Mouse (Mus musculus): ENCODE results near the gene Hoxd3.

The Hoxd3 gene

DNA sequence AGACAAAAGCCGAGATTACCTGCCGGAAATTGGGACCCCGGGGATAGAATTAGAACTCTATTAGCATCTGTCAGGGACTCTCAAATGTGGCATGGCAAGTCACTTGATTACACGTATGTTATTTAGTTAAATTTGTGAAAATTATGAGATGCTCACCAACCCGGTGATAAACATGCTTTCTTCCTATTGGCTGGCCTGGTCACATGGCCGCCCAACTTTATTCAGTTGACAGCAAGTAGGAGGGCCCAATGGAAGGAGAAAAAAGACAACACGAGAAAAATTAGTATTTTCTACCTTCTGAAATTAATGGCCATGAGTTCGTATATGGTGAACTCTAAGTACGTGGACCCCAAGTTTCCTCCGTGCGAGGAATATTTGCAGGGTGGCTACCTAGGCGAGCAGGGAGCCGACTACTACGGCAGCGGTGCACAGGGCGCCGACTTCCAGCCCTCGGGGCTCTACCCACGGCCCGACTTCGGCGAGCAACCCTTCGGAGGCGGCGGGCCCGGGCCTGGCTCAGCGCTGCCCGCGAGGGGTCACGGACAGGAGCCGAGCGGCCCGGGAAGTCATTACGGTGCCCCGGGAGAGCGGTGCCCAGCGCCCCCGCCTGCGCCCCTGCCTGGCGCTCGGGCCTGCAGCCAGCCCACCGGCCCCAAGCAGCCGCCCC lies 15.4 kb downstream of the Hoxd3 start:
- no peak for DNase-seq (ENCODE audit: low spot score in 2 of 2)

DNA sequence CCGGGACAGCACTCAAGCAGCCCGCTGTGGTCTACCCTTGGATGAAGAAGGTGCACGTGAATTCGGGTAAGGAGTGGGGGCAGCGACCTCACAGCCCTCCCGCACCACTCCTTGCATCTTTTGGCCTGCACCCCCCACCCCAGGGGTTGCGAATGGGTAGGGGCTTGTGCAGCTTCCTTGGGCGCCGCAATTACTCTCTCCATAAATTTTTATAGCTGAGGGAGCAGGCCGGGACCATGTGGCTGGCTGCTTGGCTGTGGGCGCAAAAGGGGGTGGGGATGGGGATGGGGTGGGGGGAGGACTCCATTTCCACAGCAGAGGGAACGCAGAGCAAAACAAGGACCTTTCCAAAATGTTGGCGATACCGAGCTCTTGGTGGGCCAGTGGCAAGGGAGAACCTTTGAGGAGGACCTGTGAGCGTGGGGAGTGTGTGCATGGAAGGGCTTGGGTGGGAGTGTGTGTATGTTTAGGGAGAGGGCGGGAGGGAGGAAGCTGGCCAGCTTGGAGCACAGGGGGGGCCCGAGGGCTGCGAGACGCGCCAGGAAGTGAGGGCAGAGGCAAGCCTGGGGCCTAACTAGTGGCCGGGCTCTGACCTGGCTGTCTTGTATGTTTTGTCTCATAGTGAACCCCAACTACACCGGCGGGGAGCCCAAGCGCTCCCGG lies 16.0 kb downstream of the Hoxd3 start:
- no peak for DNase-seq (ENCODE audit: low spot score in 2 of 2)

DNA sequence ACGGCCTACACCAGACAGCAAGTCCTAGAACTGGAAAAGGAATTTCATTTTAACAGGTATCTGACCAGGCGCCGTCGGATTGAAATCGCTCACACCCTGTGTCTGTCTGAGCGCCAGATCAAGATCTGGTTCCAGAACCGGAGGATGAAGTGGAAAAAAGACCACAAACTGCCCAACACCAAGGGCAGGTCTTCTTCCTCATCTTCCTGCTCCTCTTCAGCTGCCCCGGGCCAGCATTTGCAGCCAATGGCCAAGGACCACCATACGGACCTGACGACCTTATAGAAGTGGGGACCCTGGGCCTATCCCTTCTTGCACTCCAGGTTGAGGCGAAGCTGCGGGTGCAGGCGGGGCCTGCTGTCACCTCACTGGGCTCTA lies 16.6 kb downstream of the Hoxd3 start:
- no peak for DNase-seq (ENCODE audit: low spot score in 2 of 2)

DNA sequence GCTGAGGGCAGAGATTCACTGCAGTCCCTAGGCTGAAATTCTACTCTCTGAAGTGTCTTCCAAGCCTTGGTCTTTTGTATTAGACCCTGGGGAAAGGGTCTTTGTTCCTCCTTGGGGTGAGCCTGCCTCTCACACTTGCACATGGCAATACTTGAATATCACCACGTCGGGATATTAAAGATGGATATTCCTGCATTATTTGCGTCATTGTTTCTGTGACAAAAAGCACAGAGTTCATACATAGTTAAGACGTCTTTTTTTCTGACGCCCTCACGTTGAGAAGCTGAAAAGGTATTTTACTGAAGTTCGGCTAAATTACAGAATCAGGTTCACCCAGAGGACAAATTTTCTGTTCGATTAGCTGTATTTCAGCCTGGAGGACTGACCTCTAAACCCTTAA lies 18.6 kb downstream of the Hoxd3 start:
- DNase-seq (ENCODE audit: low spot score in 2 of 2), result no peak

DNA sequence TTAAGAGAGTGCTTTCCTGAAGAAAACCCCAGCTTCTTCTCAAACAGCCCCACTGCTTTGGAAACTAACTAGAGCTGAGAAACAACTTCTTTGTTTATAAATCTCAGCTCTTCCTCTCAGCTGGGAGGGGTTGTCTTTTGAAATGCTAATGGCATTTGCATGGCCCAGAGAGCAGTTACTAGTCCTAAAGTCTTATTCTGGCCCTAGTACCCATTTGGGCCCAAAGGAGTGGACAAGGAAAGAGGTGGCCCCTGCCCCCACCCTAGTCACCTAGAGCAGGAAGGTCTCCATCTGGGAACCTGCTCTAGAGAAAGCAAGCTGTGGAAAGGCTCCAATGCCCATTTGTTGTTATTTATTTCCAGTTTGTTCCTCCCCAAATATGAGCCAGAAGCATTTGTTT lies 19.3 kb downstream of the Hoxd3 start:
- no peak for DNase-seq (ENCODE audit: low spot score in 2 of 2)

DNA sequence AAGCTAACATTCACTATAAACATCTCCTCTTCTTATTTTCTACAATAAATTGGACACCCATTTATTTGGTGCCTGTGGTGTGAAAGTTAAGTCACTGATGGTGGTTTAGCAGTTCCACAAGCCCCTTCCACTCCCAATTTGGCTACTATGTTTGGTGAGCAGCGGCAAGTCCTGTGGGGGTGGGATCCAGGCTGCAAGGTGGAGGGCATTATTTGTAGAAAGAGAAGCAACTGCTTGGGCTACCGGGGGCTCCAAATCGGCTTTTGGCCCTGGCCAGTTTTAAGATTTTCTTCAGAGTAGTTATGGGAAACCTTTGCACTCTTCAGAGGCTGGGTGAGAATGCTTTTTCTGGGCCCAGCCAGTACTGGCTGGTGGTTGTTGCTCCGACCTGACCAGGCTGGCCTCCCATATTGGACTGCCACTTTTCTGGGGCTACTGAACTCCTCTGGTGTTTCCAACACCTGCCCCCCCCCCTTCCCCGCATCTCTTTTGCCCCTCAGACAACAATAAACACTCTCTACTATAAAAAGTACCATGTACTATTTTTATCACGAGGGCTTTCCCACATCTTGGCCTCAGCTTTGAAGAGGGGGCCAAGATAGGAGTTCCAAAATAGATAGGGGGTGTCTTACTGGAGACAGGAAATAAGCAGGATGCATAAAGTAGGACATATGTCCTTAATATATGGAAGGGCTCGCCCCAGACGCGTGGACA lies 20.2 kb downstream of the Hoxd3 start:
- DNase-seq (ENCODE audit: low spot score in 2 of 2), result no peak

DNA sequence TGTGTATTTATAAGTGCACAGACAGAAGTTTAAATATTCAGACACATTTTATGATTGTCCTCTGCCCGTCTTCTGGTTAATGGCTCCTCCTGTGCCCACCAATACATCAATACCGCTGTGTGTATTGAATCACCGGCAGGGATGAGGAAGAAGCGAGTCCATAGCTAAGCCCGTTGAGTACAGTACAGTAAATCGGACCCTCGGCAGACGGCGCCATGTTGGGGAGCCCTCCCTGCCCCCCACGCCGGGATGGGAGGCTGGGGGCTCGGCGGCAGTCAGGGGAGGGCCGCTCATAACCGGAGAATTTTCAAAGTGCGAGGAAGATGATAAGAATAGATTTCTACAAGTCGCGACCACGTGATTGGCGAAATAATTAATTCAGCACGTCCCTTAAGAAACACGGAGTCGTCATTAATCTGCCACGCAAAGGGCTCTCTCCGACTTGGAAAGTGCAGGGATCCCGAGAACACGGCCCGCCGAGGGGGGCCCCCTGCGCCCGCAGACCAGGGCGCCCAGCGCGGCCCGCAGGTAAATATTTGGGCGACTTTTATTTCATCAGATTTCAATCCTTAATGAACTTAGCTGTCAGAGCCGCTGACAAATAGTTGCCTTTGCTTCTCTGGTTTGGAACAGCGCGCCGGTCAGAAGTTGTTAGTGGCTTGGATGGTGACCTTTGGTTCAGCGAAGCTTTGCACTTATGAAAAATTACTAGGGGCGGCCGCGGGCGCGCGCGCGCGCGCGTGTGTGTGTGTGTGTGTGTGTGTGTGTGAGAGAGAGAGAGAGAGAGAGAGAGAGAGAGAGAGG lies 21.0 kb downstream of the Hoxd3 start:
- DNase-seq (ENCODE audit: low spot score in 2 of 2), result no peak

DNA sequence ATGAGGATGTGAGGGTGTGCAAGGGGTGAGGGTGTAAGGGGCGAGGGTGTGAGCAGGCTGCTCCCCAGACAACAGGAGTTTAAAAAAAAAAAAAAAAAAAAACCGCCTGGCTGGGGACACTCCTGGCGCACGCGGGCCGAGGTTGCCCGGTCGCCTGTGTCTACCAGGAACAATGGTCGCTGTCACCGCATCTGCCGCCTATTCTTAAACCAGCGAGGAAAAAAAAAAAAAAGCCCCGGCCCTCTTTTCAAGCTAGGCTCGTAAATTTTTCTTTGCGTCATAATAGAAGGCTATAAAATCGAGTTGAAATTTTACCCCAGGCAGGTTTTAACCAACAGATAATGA lies 21.6 kb downstream of the Hoxd3 start:
- no peak for DNase-seq (ENCODE audit: low spot score in 2 of 2)

DNA sequence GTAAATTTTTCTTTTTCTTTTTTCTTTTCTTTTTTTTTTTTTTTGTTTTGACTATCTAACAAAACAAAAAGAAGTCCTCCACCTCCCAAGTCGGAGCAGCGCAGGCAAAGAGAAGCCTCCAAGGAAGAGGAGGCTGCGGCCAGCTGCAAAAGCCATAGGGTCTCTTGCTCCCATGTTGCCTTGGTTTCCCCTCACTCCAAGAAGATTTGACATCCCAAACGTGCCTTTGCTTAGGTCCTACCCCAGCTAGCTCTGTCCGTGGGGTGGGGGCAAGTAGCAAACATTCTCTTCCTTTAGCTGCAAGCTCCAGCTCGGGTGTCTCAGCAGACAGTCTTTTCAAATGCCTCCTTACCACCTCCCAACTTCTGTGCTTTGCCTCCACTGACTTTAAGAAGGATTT lies 22.0 kb downstream of the Hoxd3 start:
- no peak for DNase-seq (ENCODE audit: low spot score in 2 of 2)

DNA sequence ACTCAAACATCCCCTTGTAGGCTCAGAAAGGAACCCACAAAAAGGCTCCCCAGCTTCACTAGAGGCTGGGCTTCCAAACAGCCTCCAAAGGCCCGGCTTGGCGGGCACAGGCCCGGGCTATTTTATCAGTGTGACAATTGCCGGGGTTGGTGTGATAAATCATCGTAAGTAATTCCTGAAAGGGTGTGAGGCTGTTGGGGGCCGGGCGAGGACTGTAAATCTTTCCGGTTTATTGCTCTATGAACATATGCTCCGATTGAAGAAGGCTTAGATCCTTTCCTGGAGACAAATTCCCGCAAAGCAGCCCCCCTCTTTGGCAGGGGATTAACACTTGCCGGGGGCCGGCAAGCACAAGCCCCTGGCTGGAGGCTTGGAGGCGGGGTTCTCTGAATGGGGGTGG lies 22.7 kb downstream of the Hoxd3 start:
- no peak for DNase-seq (ENCODE audit: low spot score in 2 of 2)

DNA sequence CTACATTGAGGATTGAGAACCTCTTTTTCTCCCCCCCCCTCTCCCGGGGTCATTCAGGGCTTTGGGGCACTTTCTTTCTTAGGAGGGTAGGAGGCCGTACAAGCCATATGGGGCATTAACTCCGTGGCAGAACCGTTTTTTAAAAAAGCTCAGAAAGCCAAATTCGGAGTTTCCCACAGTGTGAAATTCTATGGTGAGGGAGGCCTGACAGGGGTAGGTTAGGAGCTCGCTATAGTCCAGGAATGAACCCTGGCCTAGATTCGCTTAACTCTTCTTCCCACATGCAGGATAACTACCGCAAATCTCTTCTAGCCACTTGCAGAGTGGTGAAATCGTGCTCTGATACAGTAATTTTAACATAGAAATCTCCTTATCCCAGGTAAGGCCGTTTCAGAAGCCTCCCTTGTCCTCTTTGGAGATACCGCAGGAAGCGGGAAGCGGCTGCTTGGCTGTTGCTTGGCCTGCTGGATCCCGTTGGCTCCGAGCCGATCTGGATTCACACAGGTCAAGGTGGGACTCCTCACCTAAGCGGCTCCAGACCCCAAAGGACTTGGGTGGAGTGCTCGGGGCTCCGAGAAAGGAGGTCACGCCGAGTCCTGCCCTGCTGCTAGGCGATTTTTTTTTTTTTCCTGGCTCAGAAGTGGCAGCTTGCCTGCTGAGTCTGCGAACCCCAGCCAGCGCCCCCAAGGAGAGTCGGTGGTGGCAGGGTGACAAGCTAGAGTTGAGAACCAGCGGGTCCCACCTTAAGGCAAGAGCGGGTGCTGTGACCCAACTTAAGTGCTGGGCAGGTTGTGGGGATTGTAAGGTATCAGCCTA lies 23.5 kb downstream of the Hoxd3 start:
- DNase-seq (ENCODE audit: low spot score in 2 of 2), result no peak

DNA sequence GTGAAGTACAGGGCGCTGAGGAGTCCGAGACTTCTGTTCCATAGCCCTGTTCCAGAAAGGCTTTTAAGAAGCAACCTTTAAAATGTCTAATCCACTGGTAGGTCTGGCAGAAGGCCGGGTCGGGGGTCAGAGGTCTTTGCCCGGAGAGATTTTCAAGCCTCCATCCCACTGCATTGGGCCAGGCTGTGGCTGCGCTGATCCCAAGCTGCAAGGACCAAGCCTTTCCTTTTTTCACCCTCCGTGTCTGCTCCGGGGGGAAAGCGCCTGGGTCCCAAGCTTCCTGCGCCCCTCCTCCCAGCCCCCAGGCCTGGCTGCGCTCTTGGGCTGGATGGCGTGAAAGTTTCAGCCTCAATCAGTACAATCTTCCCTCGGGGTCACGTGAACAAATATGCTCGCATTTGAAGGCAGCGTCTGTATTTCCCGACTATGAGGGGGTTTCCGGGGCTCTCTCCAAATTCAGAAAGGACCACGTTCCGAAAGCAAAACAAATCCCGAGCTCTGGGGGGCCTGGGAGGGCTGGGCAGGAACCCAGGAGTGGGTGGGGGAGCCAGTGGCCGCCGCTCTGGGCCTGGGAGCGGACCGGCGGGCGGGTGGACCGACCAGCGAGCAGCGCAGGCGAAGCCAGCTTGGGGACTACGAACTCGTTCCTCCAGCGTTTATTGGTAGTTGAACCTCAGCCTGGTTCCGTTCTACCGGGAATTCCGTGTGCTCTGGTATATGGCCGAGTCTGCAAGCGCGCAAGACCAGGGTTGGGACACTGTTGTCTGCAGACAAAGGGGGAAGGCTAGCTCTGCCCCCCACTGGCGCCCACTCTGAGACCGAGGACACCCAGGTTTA lies 24.3 kb downstream of the Hoxd3 start:
- no peak for DNase-seq (ENCODE audit: low spot score in 2 of 2)

DNA sequence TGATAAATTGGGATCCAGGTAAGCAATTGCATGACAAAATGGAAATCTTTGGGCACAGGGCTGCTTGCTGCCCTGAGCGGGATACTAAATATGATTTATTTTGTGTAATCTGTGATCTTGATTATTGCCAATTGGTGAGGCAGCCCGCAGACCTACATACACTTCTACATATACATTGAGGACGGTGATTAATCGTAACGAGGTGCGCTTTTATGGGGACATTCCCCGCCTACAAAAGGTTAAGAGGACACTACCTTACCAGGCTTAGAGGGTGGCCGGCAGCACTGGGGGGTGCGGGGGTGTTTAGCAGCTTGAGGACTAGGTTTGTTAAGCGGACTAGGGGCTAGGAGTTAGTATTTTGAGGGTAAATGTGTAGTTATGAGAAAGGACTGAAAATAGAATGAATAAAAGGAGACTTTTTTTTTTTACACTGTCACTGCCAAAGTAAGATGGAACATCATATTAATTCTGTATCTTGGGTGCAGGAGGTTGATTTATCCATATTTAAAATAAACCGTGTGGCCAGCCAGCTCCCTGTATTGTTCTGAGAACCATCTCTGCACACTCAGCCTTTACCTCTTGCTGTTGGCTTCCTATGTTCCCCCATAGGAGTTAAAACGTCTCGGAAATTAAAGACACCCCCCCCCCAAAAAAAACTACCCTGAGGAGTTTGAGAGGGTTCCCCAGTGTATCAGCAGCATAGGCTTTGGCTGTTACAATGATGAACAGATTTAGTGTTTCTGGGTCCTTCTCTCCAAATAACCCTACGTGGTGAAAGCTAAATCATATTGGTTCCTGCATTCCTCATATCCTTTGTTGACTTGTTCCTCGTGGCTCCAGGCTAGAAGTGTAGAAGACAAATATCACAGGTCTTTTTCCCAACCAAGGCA lies 25.2 kb downstream of the Hoxd3 start:
- DNase-seq (ENCODE audit: low spot score in 2 of 2), result no peak

DNA sequence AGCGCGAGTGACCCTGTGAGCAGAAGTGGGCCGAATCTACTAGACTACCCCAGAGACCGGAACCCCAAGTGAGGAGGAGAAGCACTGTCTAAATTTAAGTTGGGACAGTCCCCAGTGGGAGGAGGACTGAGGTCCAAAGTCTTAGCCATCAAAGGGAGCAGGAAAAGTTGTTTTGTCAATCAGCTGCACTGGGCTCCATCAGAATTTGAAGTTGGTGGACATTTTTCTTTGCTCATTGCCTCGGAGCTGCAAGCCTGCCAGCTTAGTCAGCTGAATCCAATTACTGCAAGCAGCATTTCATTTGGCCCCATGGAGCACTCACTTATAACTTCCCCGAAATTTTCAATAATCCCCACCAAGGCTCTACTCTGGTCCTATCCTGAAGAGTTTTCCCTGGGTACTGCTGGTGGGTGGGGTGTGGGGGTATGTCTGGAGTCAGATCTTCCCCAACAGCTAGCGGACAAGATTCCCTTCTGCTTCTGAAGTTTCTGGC lies 25.9 kb downstream of the Hoxd3 start:
- no peak for DNase-seq (ENCODE audit: low spot score in 2 of 2)

DNA sequence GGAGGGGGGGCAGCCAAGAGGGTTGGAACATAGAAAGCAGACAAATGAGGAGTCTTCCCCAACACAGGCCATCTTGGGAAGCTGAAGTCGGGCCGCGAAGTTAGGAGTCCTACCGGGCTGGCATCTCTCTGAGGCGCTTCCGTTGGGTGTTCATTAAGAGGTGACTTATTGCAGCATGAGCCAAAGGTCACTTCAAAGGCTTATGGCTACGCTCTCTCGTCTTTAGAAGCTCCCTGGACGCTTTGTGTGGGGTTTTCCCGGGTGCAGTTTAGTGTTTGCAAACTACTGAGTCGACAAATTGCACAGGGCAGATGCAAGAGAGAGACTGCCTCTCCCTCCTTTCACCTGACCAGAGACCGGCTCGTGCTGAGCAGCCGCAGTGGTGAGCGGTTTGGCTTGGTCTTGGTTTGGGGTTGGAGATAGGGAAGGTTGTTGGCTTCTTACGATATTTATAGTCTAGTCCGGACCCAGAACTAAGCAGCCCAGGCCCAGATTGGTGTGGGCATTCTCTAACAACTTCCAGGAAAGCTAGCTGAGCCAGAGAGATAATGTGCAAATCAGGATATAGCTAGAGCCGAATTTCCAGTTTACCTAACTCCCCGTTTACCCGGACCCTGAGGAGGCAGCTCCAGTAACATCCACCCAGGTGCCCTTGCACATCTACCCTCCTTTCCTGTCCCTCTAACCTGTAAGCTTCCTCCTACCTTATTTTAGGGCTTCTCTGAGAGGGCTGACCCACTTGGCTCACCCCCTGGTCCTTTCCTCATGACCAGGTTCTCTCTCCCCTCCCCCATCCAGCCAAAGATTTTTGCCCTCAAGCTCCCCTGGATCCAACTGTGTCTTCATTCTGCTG lies 27.1 kb downstream of the Hoxd3 start:
- no peak for DNase-seq (ENCODE audit: low spot score in 2 of 2)

DNA sequence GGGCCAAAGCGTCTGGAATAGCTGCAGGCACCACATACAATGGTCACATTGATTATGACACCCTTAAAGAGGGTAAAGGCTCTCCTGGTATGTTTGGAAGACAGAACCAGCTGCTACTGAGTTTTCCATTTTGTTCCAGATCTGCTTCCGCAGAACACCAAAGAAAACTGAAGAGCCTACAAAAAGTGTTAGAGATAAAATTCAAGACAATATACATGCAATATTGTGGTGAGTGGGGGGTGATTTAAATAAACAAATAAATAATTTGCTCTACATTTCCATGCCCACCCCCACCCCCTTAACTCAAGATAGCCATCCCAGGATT lies 27.7 kb downstream of the Hoxd3 start:
- DNase-seq (ENCODE audit: low spot score in 2 of 2), result no peak

DNA sequence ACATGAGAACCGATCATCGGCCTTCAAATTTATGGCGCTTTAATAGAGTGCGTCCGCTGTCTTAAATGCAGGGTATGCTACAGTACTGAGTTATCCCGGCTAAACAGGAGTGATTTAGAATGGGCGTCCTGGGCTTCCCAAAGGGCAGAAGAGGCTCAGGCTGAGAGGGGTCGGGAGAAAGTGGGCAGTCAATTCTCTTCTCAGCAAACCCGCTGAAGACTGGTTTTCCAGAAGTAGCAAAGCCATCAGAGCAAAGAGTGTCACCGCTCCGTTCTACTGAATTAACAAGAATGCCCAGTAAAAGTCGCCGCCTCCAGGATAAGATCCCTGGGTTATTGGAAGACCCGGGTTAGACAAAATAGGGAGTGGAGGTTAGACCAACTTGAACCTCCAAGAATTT lies 28.1 kb downstream of the Hoxd3 start:
- DNase-seq (ENCODE audit: low spot score in 2 of 2), result no peak

DNA sequence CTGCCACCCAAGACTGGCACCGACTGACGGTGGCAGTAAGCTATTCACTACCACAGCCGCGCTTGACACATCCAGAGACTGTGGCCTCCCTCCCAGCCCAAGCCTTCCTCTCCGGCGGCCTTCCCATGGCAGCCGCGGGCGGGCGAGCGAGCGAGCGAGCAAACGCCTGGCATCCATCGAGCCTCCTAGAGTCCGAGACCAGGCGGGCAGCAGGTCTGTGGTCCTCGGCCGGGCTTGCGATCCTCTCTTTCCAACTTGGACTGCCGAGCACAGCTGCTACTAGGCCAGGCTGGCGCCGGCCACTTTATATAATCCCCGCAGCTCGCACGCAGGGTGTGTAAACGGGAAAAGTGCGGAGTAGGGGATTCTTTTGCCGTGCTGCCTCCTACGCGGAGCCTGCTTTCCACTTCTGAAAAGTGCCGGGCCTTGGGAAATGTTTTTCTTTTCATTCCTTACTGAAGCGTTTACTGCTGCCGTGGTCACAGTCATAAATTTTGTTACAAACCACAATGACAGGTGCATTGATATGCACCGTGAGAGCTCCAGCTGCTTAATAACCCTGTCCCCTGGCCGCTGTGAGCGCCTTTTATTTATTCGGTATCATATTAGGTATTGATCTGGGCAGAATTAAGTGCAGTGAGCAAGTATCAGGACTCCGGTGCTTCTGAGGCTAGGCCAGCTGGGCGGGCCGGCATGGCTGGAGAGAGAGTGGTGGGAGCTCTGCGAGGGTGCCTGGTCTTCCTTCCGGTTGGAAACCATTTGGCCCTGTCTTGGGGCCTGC lies 28.8 kb downstream of the Hoxd3 start:
- DNase-seq (ENCODE audit: low spot score in 2 of 2), result no peak
